Comparison of ENCODE assay signal across 20 mouse cellular contexts in the genomic region with DNA sequence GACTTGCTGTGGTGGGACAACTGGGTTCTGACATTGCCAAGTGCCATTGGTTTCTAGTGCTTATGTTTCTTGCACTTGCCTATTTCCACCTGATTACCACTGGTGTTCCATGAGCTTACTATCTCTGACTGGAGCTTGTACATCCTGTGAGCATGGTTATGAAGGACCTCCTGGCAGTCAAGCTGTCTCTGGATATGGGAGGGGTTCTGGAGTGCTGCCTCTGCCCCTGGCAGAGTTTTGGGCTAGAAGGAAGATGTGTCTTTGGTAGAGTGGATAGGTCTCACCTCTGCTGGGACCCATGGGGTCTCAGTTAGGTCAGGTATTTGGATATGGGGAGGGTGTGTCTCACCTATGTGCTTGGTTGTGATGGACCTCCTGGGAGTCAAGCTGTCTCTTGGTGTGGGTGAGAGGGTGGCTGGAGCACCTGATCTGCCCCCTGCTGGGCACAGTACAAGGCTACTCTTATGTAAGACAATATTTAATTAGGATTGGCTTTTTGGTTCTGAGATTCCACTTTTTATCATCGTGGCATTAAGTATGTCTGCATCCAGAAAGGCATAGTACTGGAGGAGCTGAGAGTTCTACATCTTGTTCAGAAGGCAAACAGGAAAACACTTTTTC. TPM values are rescaled to one million over a fixed set of nuclear protein-coding genes. Genes with fewer than 3 reads are reported as not detected.
DNase-seq lines count a peak whose midpoint lies in the region; ATAC-seq and TF ChIP-seq lines count a peak whose summit lies in the region.
"Had no signal": no experiment of that assay in that cellular context is flagged by ENCODE, and none has a peak within 500 bp of the region (broad histone marks: within the 10 kb centered on the region; RNA-seq: fewer than 3 reads in every experiment).

No protein-coding gene starts in this region.

- H3K36me3 ChIP-seq in spleen, adult 2 months (ENCODE audit: control insufficient read depth, insufficient read depth, low read length) = no peaks in the 10 kb centered on the region
- H3K36me3 ChIP-seq in forebrain, embryonic 14.5 days (ENCODE audit: control insufficient read depth, insufficient read depth, low read length) = no peaks in the 10 kb centered on the region
- no peaks in the 10 kb centered on the region for H3K36me3 ChIP-seq in midbrain, embryonic 10.5 days
- H3K36me3 ChIP-seq: embryonic facial prominence, embryonic 12.5 days; forebrain, embryonic 15.5 days had no signal

- no peaks in the 10 kb centered on the region for H3K27me3 ChIP-seq in spleen, adult 2 months (ENCODE audit: control insufficient read depth, insufficient read depth, low read length)
- no peaks in the 10 kb centered on the region for H3K27me3 ChIP-seq in forebrain, embryonic 14.5 days (replicated peaks; ENCODE audit: control insufficient read depth, insufficient read depth, low read length)
- no peaks in the 10 kb centered on the region for H3K27me3 ChIP-seq in midbrain, embryonic 10.5 days (ENCODE audit: low read depth, poor library complexity, severe bottlenecking)
- H3K27me3 ChIP-seq: embryonic facial prominence, embryonic 12.5 days; forebrain, embryonic 15.5 days had no signal

- no peak overlapping the region for H3K27ac ChIP-seq in spleen, adult 2 months (ENCODE audit: insufficient read depth, low read length)
- H3K27ac ChIP-seq in forebrain, embryonic 14.5 days (ENCODE audit: low read depth, low read length) = no peak overlapping the region
- H3K27ac ChIP-seq in midbrain, embryonic 10.5 days (replicated peaks) = no peak overlapping the region
- H3K27ac ChIP-seq: embryonic facial prominence, embryonic 12.5 days; forebrain, embryonic 15.5 days had no signal

- H3K4me3 ChIP-seq in spleen, adult 2 months (ENCODE audit: extremely low read depth, insufficient read depth, insufficient read length) = no peak overlapping the region
- no peak overlapping the region for H3K4me3 ChIP-seq in forebrain, embryonic 14.5 days (ENCODE audit: low read depth, low read length)
- H3K4me3 ChIP-seq in midbrain, embryonic 10.5 days = no peak overlapping the region
- H3K4me3 ChIP-seq: embryonic facial prominence, embryonic 12.5 days; forebrain, embryonic 15.5 days had no signal

- peak; percentile 98 for ATAC-seq in erythroid progenitor cell, adult 5-6 weeks (replicated peaks; ENCODE audit: low FRiP score, poor library complexity, severe bottlenecking)
- peak; percentile 90 for ATAC-seq in megakaryocyte-erythroid progenitor cell, adult 5-6 weeks (replicated peaks; ENCODE audit: low FRiP score, low TSS enrichment, poor library complexity, severe bottlenecking)
- ATAC-seq in forebrain, embryonic 14.5 days = no peak
- ATAC-seq: forebrain, embryonic 15.5 days had no signal

- TF ChIP-seq POLR2A in spleen, adult 2 months (IDR thresholded peaks at IDR 0.05; ENCODE audit: low read depth, low read length) = no peak

- no peak overlapping the region for H3K9ac ChIP-seq in forebrain, embryonic 14.5 days (ENCODE audit: low read length)
- H3K9ac ChIP-seq: embryonic facial prominence, embryonic 12.5 days; forebrain, embryonic 15.5 days had no signal

- H3K4me2 ChIP-seq in forebrain, embryonic 14.5 days (ENCODE audit: low read length) = no peak overlapping the region
- H3K4me2 ChIP-seq: embryonic facial prominence, embryonic 12.5 days; forebrain, embryonic 15.5 days had no signal

- no peaks in the 10 kb centered on the region for H3K4me1 ChIP-seq in spleen, adult 2 months (ENCODE audit: control insufficient read depth, insufficient read depth, insufficient read length)
- no peaks in the 10 kb centered on the region for H3K4me1 ChIP-seq in forebrain, embryonic 14.5 days (ENCODE audit: control insufficient read depth, insufficient read depth, low read length)
- no peaks in the 10 kb centered on the region for H3K4me1 ChIP-seq in midbrain, embryonic 10.5 days
- H3K4me1 ChIP-seq: embryonic facial prominence, embryonic 12.5 days; forebrain, embryonic 15.5 days had no signal

- TF ChIP-seq CTCF in spleen, adult 2 months (IDR thresholded peaks at IDR 0.05; ENCODE audit: extremely low read depth, insufficient read depth, insufficient read length, insufficient replicate concordance) = peak; percentile 3; the same call in 1 of the 2 replicates

- DNase-seq in spleen, adult 2 months (ENCODE audit: low read depth in 1 of 2, low spot score in 2 of 2) = no peak
- no peak for DNase-seq in spleen, adult 12 weeks (ENCODE audit: low spot score)
- DNase-seq in forebrain, embryonic 14.5 days (ENCODE audit: low spot score) = no peak
- DNase-seq in midbrain, embryonic 10.5 days (ENCODE audit: low spot score) = no peak
- DNase-seq in gastrocnemius, postnatal 10 days = no peak
- DNase-seq: adrenal gland, postnatal 10 days; cerebellum, adult 9-11 months; heart, adult 18-20 months; heart, postnatal 36 days; midbrain, embryonic 14.5 days; right cerebral cortex, postnatal 4 days had no signal

- 75% methylated on average over 1 of the region's 1 CpGs for WGBS in spleen, adult 2 months
- whole genome bisulfite sequencing in forebrain, embryonic 14.5 days = 77% methylated on average over 1 of the region's 1 CpGs
- 83% methylated on average over 1 of the region's 1 CpGs for WGBS in midbrain, embryonic 10.5 days

- no peaks in the 10 kb centered on the region for H3K9me3 ChIP-seq in forebrain, embryonic 14.5 days (replicated peaks; ENCODE audit: control insufficient read depth, low read length)
- no peaks in the 10 kb centered on the region for H3K9me3 ChIP-seq in midbrain, embryonic 10.5 days (replicated peaks)
- H3K9me3 ChIP-seq: embryonic facial prominence, embryonic 12.5 days; forebrain, embryonic 15.5 days had no signal

RNA-seq across cellular contexts. Expression of gene Kel, which starts 24.0 kb away (rescaled TPM):
- polyA plus RNA-seq in spleen, adult 2 months (2012; rRNA removed) = 30.9 and 39.8 TPM in 2 replicates
- 2,964 and 2,966 TPM in 2 replicates for total RNA-seq in erythroid progenitor cell, adult 5-6 weeks (2015; ENCODE audit: low replicate concordance)
- 871 and 1,033 TPM in 2 replicates for total RNA-seq in erythroid progenitor cell, adult 5-6 weeks (2017; ENCODE audit: low replicate concordance)
- total RNA-seq in megakaryocyte-erythroid progenitor cell, adult 5-6 weeks (2014; fragmentation: Nextera tagmentation) = 302 and 549 TPM in 2 replicates
- total RNA-seq in megakaryocyte-erythroid progenitor cell, adult 5-6 weeks (2017) = 63.8 and 132 TPM in 2 replicates
- 0.30 and 0.56 TPM in 2 replicates for polyA plus RNA-seq in forebrain, embryonic 14.5 days (2014; fragmentation: Nextera tagmentation; extraction: Ambion mirVana)
- polyA plus RNA-seq in midbrain, embryonic 10.5 days (2016; fragmentation: Nextera tagmentation; extraction: Ambion mirVana) = 6.6 and 7.9 TPM in 2 replicates
- total RNA-seq in gastrocnemius, postnatal 10 days (2021) = 1 to 10 TPM in 1 of 2 experiments, not detected in 1; 2.3 TPM
- total RNA-seq: heart, adult 18-20 months; left cerebral cortex, adult 18-20 months; liver, adult 2 months had no signal
- polyA plus RNA-seq: liver, adult 2 months had no signal

RNA-seq across cellular contexts. Expression of gene Llcfc1, which starts 43.9 kb away (rescaled TPM):
- not detected in 2 replicates for polyA plus RNA-seq in spleen, adult 2 months (2012; rRNA removed)
- total RNA-seq in erythroid progenitor cell, adult 5-6 weeks (2015; ENCODE audit: low replicate concordance) = not detected in 2 replicates
- not detected in 2 replicates for total RNA-seq in erythroid progenitor cell, adult 5-6 weeks (2017; ENCODE audit: low replicate concordance)
- total RNA-seq in megakaryocyte-erythroid progenitor cell, adult 5-6 weeks (2014; fragmentation: Nextera tagmentation) = not detected in 2 replicates
- total RNA-seq in megakaryocyte-erythroid progenitor cell, adult 5-6 weeks (2017) = not detected in 2 replicates
- polyA plus RNA-seq in forebrain, embryonic 14.5 days (2014; fragmentation: Nextera tagmentation; extraction: Ambion mirVana) = not detected in 2 replicates
- not detected in 2 replicates for polyA plus RNA-seq in midbrain, embryonic 10.5 days (2016; fragmentation: Nextera tagmentation; extraction: Ambion mirVana)
- total RNA-seq in gastrocnemius, postnatal 10 days (2021) = not detected
- total RNA-seq: adrenal gland, postnatal 10 days; heart, adult 18-20 months; heart, postnatal 36 days; left cerebral cortex, adult 18-20 months; liver, adult 2 months had no signal
- polyA plus RNA-seq: embryonic facial prominence, embryonic 12.5 days; forebrain, embryonic 15.5 days; kidney, embryonic 14.5 days; liver, adult 2 months; midbrain, embryonic 14.5 days; neural tube, embryonic 14.5 days had no signal

RNA-seq across cellular contexts. Expression of gene Olfr459, which starts 46.9 kb away (rescaled TPM):
- not detected in 2 replicates for polyA plus RNA-seq in spleen, adult 2 months (2012; rRNA removed)
- total RNA-seq in erythroid progenitor cell, adult 5-6 weeks (2015; ENCODE audit: low replicate concordance) = not detected in 2 replicates
- total RNA-seq in erythroid progenitor cell, adult 5-6 weeks (2017; ENCODE audit: low replicate concordance) = not detected in 2 replicates
- not detected in 2 replicates for total RNA-seq in megakaryocyte-erythroid progenitor cell, adult 5-6 weeks (2014; fragmentation: Nextera tagmentation)
- total RNA-seq in megakaryocyte-erythroid progenitor cell, adult 5-6 weeks (2017) = not detected in 2 replicates
- not detected in 2 replicates for polyA plus RNA-seq in forebrain, embryonic 14.5 days (2014; fragmentation: Nextera tagmentation; extraction: Ambion mirVana)
- not detected in 2 replicates for polyA plus RNA-seq in midbrain, embryonic 10.5 days (2016; fragmentation: Nextera tagmentation; extraction: Ambion mirVana)
- not detected for total RNA-seq in gastrocnemius, postnatal 10 days (2021)
- total RNA-seq: adrenal gland, postnatal 10 days; heart, adult 18-20 months; heart, postnatal 36 days; left cerebral cortex, adult 18-20 months; liver, adult 2 months had no signal
- polyA plus RNA-seq: forebrain, embryonic 15.5 days; kidney, embryonic 14.5 days; liver, adult 2 months; midbrain, embryonic 14.5 days; neural tube, embryonic 14.5 days; testis, adult 2 months had no signal

RNA-seq across cellular contexts. Expression of gene Trpv5, which starts 47.5 kb away (rescaled TPM):
- 0.09 and 0.11 TPM in 2 replicates for polyA plus RNA-seq in spleen, adult 2 months (2012; rRNA removed)
- 1.1 and 4.2 TPM in 2 replicates for total RNA-seq in erythroid progenitor cell, adult 5-6 weeks (2015; ENCODE audit: low replicate concordance)
- total RNA-seq in erythroid progenitor cell, adult 5-6 weeks (2017; ENCODE audit: low replicate concordance) = 1.9 and 2.6 TPM in 2 replicates
- 0.82 and 1.5 TPM in 2 replicates for total RNA-seq in megakaryocyte-erythroid progenitor cell, adult 5-6 weeks (2014; fragmentation: Nextera tagmentation)
- 1.0 TPM in 1 of 2 replicates, not detected in the other for total RNA-seq in megakaryocyte-erythroid progenitor cell, adult 5-6 weeks (2017)
- polyA plus RNA-seq in forebrain, embryonic 14.5 days (2014; fragmentation: Nextera tagmentation; extraction: Ambion mirVana) = not detected in 2 replicates
- polyA plus RNA-seq in midbrain, embryonic 10.5 days (2016; fragmentation: Nextera tagmentation; extraction: Ambion mirVana) = not detected in 2 replicates
- total RNA-seq in gastrocnemius, postnatal 10 days (2021) = not detected
- total RNA-seq: adrenal gland, postnatal 10 days; heart, adult 18-20 months; heart, postnatal 36 days; left cerebral cortex, adult 18-20 months; liver, adult 2 months had no signal
- polyA plus RNA-seq: embryonic facial prominence, embryonic 12.5 days; forebrain, embryonic 15.5 days; liver, adult 2 months; midbrain, embryonic 14.5 days; neural tube, embryonic 14.5 days had no signal

Comparison
In these comparisons a context has a peak if more than half of its experiments do, and no peak if none do; other contexts are left out.
1. RNA of gene Kel, which starts 24.0 kb away (total RNA-seq): 871 to 2,966 TPM in erythroid progenitor cell, adult 5-6 weeks and 63.8 to 549 TPM in megakaryocyte-erythroid progenitor cell, adult 5-6 weeks; 2.3 TPM in gastrocnemius, postnatal 10 days; every median in the first group is over 10 times any median in the second.